Mouse (Mus musculus): Measurements from ENCODE around the gene Robo3. TPM values are rescaled to one million over a fixed set of nuclear protein-coding genes. Genes with fewer than 3 reads are reported as not detected.

Gene Robo3
- polyA plus RNA-seq, 1 experiment from 2014 or later = 120 TPM

GRCm38 (mm10) chr9:37368860-37369259 lies 64.2 kb downstream of the Robo3 start:
- Histone ChIP-seq H3K9me3 (ENCODE audit: control insufficient read depth, low read length) (no peaks in the 10 kb centered on the region), H3K9ac (ENCODE audit: low read depth, low read length) (no peak overlapping the region), H3K4me3 (ENCODE audit: low read depth, low read length) (no peak overlapping the region), H3K4me2 (replicated peaks; ENCODE audit: low read depth, low read length) (no peak overlapping the region), H3K4me1 (replicated peaks; ENCODE audit: control insufficient read depth, insufficient read depth, low read length) (no peaks in the 10 kb centered on the region), H3K27me3 (ENCODE audit: control insufficient read depth, insufficient read depth, low read length) (no peaks in the 10 kb centered on the region), H3K36me3 (ENCODE audit: control insufficient read depth, insufficient read depth, low read length) (no peaks in the 10 kb centered on the region), H3K27ac (ENCODE audit: low read depth, low read length) (no peak overlapping the region)
- 87% methylated on average over 8 of the region's 8 CpGs for WGBS
- no peak for DNase-seq (ENCODE audit: low spot score)
- ATAC-seq (ENCODE audit: low FRiP score) = no peak

GRCm38 (mm10) chr9:37368081-37368830 lies 64.8 kb downstream of the Robo3 start:
- H3K4me2 ChIP-seq (replicated peaks; ENCODE audit: low read depth, low read length) = no peak overlapping the region
- H3K4me3 ChIP-seq (ENCODE audit: low read depth, low read length) = no peak overlapping the region
- H3K9me3 ChIP-seq (ENCODE audit: control insufficient read depth, low read length) = no peaks in the 10 kb centered on the region
- no peaks in the 10 kb centered on the region for H3K4me1 ChIP-seq (replicated peaks; ENCODE audit: control insufficient read depth, insufficient read depth, low read length)
- H3K27me3 ChIP-seq (ENCODE audit: control insufficient read depth, insufficient read depth, low read length) = no peaks in the 10 kb centered on the region
- no peak overlapping the region for H3K9ac ChIP-seq (ENCODE audit: low read depth, low read length)
- no peak for ATAC-seq (ENCODE audit: low FRiP score)
- WGBS = 83% methylated on average over 11 of the region's 11 CpGs
- DNase-seq (ENCODE audit: low spot score) = no peak
- no peak overlapping the region for H3K27ac ChIP-seq (ENCODE audit: low read depth, low read length)
- no peaks in the 10 kb centered on the region for H3K36me3 ChIP-seq (ENCODE audit: control insufficient read depth, insufficient read depth, low read length)

GRCm38 (mm10) chr9:37367301-37368080 lies 65.6 kb downstream of the Robo3 start, which contains the start of gene Hepacam:
Hepacam (plus strand) TSS chr9:37367351.
- H3K36me3 ChIP-seq (ENCODE audit: control insufficient read depth, insufficient read depth, low read length) = no peaks in the 10 kb centered on the region
- H3K4me1 ChIP-seq (replicated peaks; ENCODE audit: control insufficient read depth, insufficient read depth, low read length) = no peaks in the 10 kb centered on the region
- no peak within 1 kb of the TSS for H3K4me3 ChIP-seq (ENCODE audit: low read depth, low read length)
- no peak within 1 kb of the TSS for H3K9ac ChIP-seq (ENCODE audit: low read depth, low read length)
- WGBS = 86% methylated on average over 17 of the region's 17 CpGs
- H3K27me3 ChIP-seq (ENCODE audit: control insufficient read depth, insufficient read depth, low read length) = no peaks in the 10 kb centered on the region
- no peak within 1 kb of the TSS for H3K27ac ChIP-seq (ENCODE audit: low read depth, low read length)
- no peak for DNase-seq (ENCODE audit: low spot score)
- H3K4me2 ChIP-seq (replicated peaks; ENCODE audit: low read depth, low read length) = no peak within 1 kb of the TSS
- ATAC-seq (ENCODE audit: low FRiP score) = no peak
- H3K9me3 ChIP-seq (ENCODE audit: control insufficient read depth, low read length) = no peaks in the 10 kb centered on the region

- Histone ChIP-seq H3K4me3 (ENCODE audit: low read depth, low read length) (no peak overlapping the region), H3K4me2 (replicated peaks; ENCODE audit: low read depth, low read length) (no peak overlapping the region), H3K36me3 (ENCODE audit: control insufficient read depth, insufficient read depth, low read length) (no peaks in the 10 kb centered on the region), H3K9me3 (ENCODE audit: control insufficient read depth, low read length) (no peaks in the 10 kb centered on the region), H3K27ac (ENCODE audit: low read depth, low read length) (no peak overlapping the region), H3K27me3 (ENCODE audit: control insufficient read depth, insufficient read depth, low read length) (no peaks in the 10 kb centered on the region), H3K4me1 (replicated peaks; ENCODE audit: control insufficient read depth, insufficient read depth, low read length) (no peaks in the 10 kb centered on the region), H3K9ac (ENCODE audit: low read depth, low read length) (no peak overlapping the region)
- 76% methylated on average over 5 of the region's 5 CpGs for WGBS
- no peak for ATAC-seq (ENCODE audit: low FRiP score)
- DNase-seq (ENCODE audit: low spot score) = no peak
These were observed 67.3 kb downstream of the Robo3 start for GRCm38 (mm10) chr9:37365706-37366105.

Other genes starting within 250 kb of the Robo3 start
- gene Tmem218, start 225.0 kb downstream of the Robo3 start, polyA plus RNA-seq (2014; fragmentation: Nextera tagmentation; extraction: Ambion mirVana) = 16.0 and 16.1 TPM in 2 replicates
- gene Slc37a2, start 177.5 kb downstream of the Robo3 start, polyA plus RNA-seq (2014; fragmentation: Nextera tagmentation; extraction: Ambion mirVana) = 1.0 and 1.2 TPM in 2 replicates
- gene Ccdc15, start 84.8 kb downstream of the Robo3 start, polyA plus RNA-seq (2014; fragmentation: Nextera tagmentation; extraction: Ambion mirVana) = 6.8 and 10.2 TPM in 2 replicates
- gene Hepacam, start 65.9 kb downstream of the Robo3 start, polyA plus RNA-seq (2014; fragmentation: Nextera tagmentation; extraction: Ambion mirVana) = 0.09 TPM in 1 of 2 replicates, not detected in the other
- gene Robo4, start 31.3 kb downstream of the Robo3 start, polyA plus RNA-seq (2014; fragmentation: Nextera tagmentation; extraction: Ambion mirVana) = 5.5 and 6.8 TPM in 2 replicates
- 41.1 and 42.3 TPM in 2 replicates for gene Msantd2, start 56.1 kb upstream of the Robo3 start, polyA plus RNA-seq (2014; fragmentation: Nextera tagmentation; extraction: Ambion mirVana)
- 29.1 and 31.2 TPM in 2 replicates for gene Esam, start 94.8 kb upstream of the Robo3 start, polyA plus RNA-seq (2014; fragmentation: Nextera tagmentation; extraction: Ambion mirVana)
- gene Vsig2, start 106.0 kb upstream of the Robo3 start, polyA plus RNA-seq (2014; fragmentation: Nextera tagmentation; extraction: Ambion mirVana) = 0.80 and 0.85 TPM in 2 replicates
- 3.4 TPM in 2 replicates for gene Nrgn, start 119.7 kb upstream of the Robo3 start, polyA plus RNA-seq (2014; fragmentation: Nextera tagmentation; extraction: Ambion mirVana)
- 7.8 and 8.8 TPM in 2 replicates for gene Siae, start 122.5 kb upstream of the Robo3 start, polyA plus RNA-seq (2014; fragmentation: Nextera tagmentation; extraction: Ambion mirVana)
- 19.8 and 22.2 TPM in 2 replicates for gene Spa17, start 180.5 kb upstream of the Robo3 start, polyA plus RNA-seq (2014; fragmentation: Nextera tagmentation; extraction: Ambion mirVana)
- 142 and 151 TPM in 2 replicates for gene Tbrg1, start 224.1 kb upstream of the Robo3 start, polyA plus RNA-seq (2014; fragmentation: Nextera tagmentation; extraction: Ambion mirVana)
- gene Panx3, start 236.0 kb upstream of the Robo3 start, polyA plus RNA-seq (2014; fragmentation: Nextera tagmentation; extraction: Ambion mirVana) = 0.07 and 0.28 TPM in 2 replicates

Data from hindbrain, embryonic 11.5 days (tissue).